Mouse (Mus musculus) MEL (cell line): Measurements from ENCODE around the gene Cfap43. TPM values are rescaled to one million over a fixed set of nuclear protein-coding genes. Genes with fewer than 3 reads are reported as not detected.

Experiments
- DNase-seq: peaks from one replicate; pipeline ENCODE4 v3.0.0; 2011; ENCODE audit warnings: low read depth, low spot score
- H3K27ac ChIP-seq: 2 replicates; pipeline ENCODE4 v1.5.1; 2012; ENCODE audit warnings: low read depth, mild to moderate bottlenecking, control low read depth, low read length, moderate library complexity; ENCODE audit not compliant: control insufficient read depth
- H3K27me3 ChIP-seq, 2 experiments: fragments of 150-350 bp in 1 of 2; sonication (generic) in 1 of 2; 2 replicates each; pipeline ENCODE4 v1.6.1; 2012; ENCODE audit warnings: low read length in 2 of 2, mild to moderate bottlenecking in 2 of 2, improper control_type of control experiment in 1 of 2, moderate library complexity in 1 of 2; ENCODE audit not compliant: insufficient read depth in 2 of 2, control insufficient read depth in 1 of 2
- H3K36me3 ChIP-seq, 2 experiments: 2 replicates each; pipeline ENCODE4 v1.6.1; 2012 to 2014; ENCODE audit warnings: low read length in 2 of 2, improper control_type of control experiment in 1 of 2, inconsistent platforms in 1 of 2, mild to moderate bottlenecking in 1 of 2; ENCODE audit not compliant: insufficient read depth in 2 of 2, control insufficient read depth in 1 of 2
- H3K4me1 ChIP-seq, 2 experiments: fragments of 150-350 bp in 1 of 2; sonication (generic) in 1 of 2; 2 replicates each; pipeline ENCODE4 v1.6.1; 2012; ENCODE audit warnings: low read length in 2 of 2, improper control_type of control experiment in 1 of 2, mild to moderate bottlenecking in 1 of 2; ENCODE audit not compliant: insufficient read depth in 2 of 2, control insufficient read depth in 1 of 2
- H3K4me3 ChIP-seq, 2 experiments: fragments of 150-350 bp in 1 of 2; sonication (generic) in 1 of 2; 2 replicates each; pipeline ENCODE4 v1.5.1; 2012; ENCODE audit warnings: low read depth in 2 of 2, low read length in 2 of 2, mild to moderate bottlenecking in 2 of 2, moderate library complexity in 2 of 2, control low read depth in 1 of 2, improper control_type of control experiment in 1 of 2; ENCODE audit not compliant: control insufficient read depth in 1 of 2, insufficient read depth in 1 of 2
- H3K79me2 ChIP-seq: 2 replicates; pipeline ENCODE4 v1.6.1; 2012; ENCODE audit warnings: mild to moderate bottlenecking, low read length, moderate library complexity; ENCODE audit not compliant: control insufficient read depth, poor library complexity, insufficient read depth
- H3K9ac ChIP-seq: 2 replicates; pipeline ENCODE4 v1.6.1; 2012; ENCODE audit warnings: low read depth, mild to moderate bottlenecking, control low read depth, low read length, moderate library complexity; ENCODE audit not compliant: control insufficient read depth, poor library complexity, severe bottlenecking
- H3K9me3 ChIP-seq: fragments of 150-350 bp; sonication (generic); replicated peaks from 2 replicates; pipeline ENCODE4 v1.6.1; 2012; ENCODE audit warnings: mild to moderate bottlenecking, low read length, improper control_type of control experiment, moderate library complexity; ENCODE audit not compliant: insufficient read depth
- BHLHE40 ChIP-seq: IDR thresholded peaks from 2 replicates; pipeline ENCODE4 v1.6.1; 2012; ENCODE audit warnings: low read depth, mild to moderate bottlenecking, inconsistent platforms, low read length, improper control_type of control experiment, borderline replicate concordance
- CHD2 ChIP-seq: IDR thresholded peaks from 2 replicates; pipeline ENCODE4 v1.6.1; 2011; ENCODE audit warnings: low read length, improper control_type of control experiment
- ELF1 ChIP-seq: IDR thresholded peaks from 2 replicates; pipeline ENCODE4 v1.6.1; 2014; ENCODE audit warnings: low read depth, mild to moderate bottlenecking, inconsistent platforms, low read length, improper control_type of control experiment, moderate library complexity
- EP300 ChIP-seq, 2 experiments: IDR thresholded peaks; 2 replicates each; pipeline ENCODE4 v1.6.1; 2011; ENCODE audit warnings: improper control_type of control experiment in 2 of 2, low read length in 2 of 2, low read depth in 1 of 2, mild to moderate bottlenecking in 1 of 2
- ETS1 ChIP-seq: IDR thresholded peaks from 2 replicates; pipeline ENCODE4 v1.6.1; 2012; ENCODE audit warnings: low read depth, mild to moderate bottlenecking, inconsistent platforms, low read length, improper control_type of control experiment, moderate library complexity
- GATA1 ChIP-seq: IDR thresholded peaks from 2 replicates; pipeline ENCODE4 v1.6.1; 2011; ENCODE audit warnings: low read depth, low read length, improper control_type of control experiment
- HCFC1 ChIP-seq: IDR thresholded peaks from 2 replicates; pipeline ENCODE4 v1.6.1; 2012; ENCODE audit warnings: low read depth, mild to moderate bottlenecking, inconsistent platforms, low read length, improper control_type of control experiment, moderate library complexity
- JUND ChIP-seq: IDR thresholded peaks from 2 replicates; pipeline ENCODE4 v1.6.1; 2011; ENCODE audit warnings: low read depth, mild to moderate bottlenecking, improper control_type of control experiment, low read length
- MAFK ChIP-seq: IDR thresholded peaks from 2 replicates; pipeline ENCODE4 v1.6.1; 2011; ENCODE audit warnings: low read depth, mild to moderate bottlenecking, low read length, improper control_type of control experiment, borderline replicate concordance
- MAX ChIP-seq: IDR thresholded peaks from 2 replicates; pipeline ENCODE4 v1.6.1; 2011; ENCODE audit warnings: low read length, improper control_type of control experiment
- MXI1 ChIP-seq: IDR thresholded peaks from 2 replicates; pipeline ENCODE4 v1.6.1; 2011; ENCODE audit warnings: mild to moderate bottlenecking, low read depth, low read length, improper control_type of control experiment
- MYB ChIP-seq: IDR thresholded peaks from 2 replicates; pipeline ENCODE4 v1.6.1; 2011; ENCODE audit warnings: mild to moderate bottlenecking, low read depth, low read length, improper control_type of control experiment
- MYC ChIP-seq: IDR thresholded peaks from 2 replicates; pipeline ENCODE4 v1.6.1; 2011; ENCODE audit warnings: low read depth, mild to moderate bottlenecking, low read length, improper control_type of control experiment, moderate library complexity
- NELFE ChIP-seq: IDR thresholded peaks from 2 replicates; pipeline ENCODE4 v1.6.1; 2011; ENCODE audit warnings: low read depth, low read length, improper control_type of control experiment
- RCOR1 ChIP-seq: IDR thresholded peaks from 2 replicates; pipeline ENCODE4 v1.6.1; 2012; ENCODE audit warnings: low read depth, mild to moderate bottlenecking, inconsistent platforms, low read length, improper control_type of control experiment
- TCF12 ChIP-seq: IDR thresholded peaks from 2 replicates; pipeline ENCODE4 v1.6.1; 2014; ENCODE audit warnings: low read depth, mild to moderate bottlenecking, inconsistent platforms, low read length, improper control_type of control experiment, moderate library complexity
- USF1 ChIP-seq: IDR thresholded peaks from 2 replicates; pipeline ENCODE4 v1.6.1; 2014; ENCODE audit warnings: low read depth, mild to moderate bottlenecking, inconsistent platforms, low read length, improper control_type of control experiment, moderate library complexity
- ZNF384 ChIP-seq: IDR thresholded peaks from 2 replicates; pipeline ENCODE4 v1.6.1; 2012; ENCODE audit warnings: low read depth, mild to moderate bottlenecking, inconsistent platforms, low read length, improper control_type of control experiment
- polyA plus RNA-seq, 2 experiments: library from polyadenylated mRNA; stranded (reverse) in 1 of 2; unstranded in 1 of 2; fragments of >175 nt in 1 of 2; fragments of >200 nt in 1 of 2; gene quantifications; 2 replicates each; pipeline versions ENCODE4 v1.2.1 to v1.2.4; 2012; ENCODE audit warnings: low replicate concordance in 2 of 2, low read depth in 1 of 2; ENCODE audit not compliant: insufficient read length in 2 of 2, insufficient read depth in 1 of 2, missing spikeins in 1 of 2
- total RNA-seq: library from RNA; depleted of rRNA; stranded (reverse); fragments of 300-350 nt; gene quantifications from 2 replicates; pipeline ENCODE4 v1.2.3, GENCODE M21; 2012

Cfap43 gene
- total and polyA plus RNA-seq, 3 experiments: 0.10 to 0.12 TPM; not detected in 1

DNA sequence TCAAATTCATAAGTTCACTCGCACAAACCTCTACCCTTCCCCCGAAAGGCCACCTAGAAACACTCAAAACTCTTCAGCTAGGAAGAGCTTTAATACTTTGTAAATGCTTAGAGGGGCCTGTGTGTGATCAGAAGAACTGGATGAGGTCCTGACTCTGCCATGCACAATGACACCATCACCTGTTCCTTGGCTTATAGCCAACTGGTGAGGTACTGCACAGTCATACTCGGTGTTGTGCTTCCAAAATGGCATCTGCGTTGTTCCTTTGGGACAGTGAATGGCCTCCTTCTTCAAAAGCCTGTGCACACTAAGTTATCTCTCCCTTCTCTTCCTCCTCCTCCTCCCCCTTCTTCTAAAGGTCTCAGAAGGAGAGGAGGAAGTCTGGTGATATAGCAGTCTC, 8.3 kb downstream of the Cfap43 start:
- Histone ChIP-seq H3K36me3 (peaks cover 0 to 32% of the 10 kb centered on the region in 2 experiments; a peak in 3 of 4 replicates), H3K4me1 (peaks cover 19 to 43% of the 10 kb centered on the region in 2 experiments), H3K9ac (no peak overlapping the region; the same call in 1 of the 2 replicates), H3K27ac (peak overlapping the region; percentile 67), H3K9me3 (no peaks in the 10 kb centered on the region), H3K79me2 (peaks cover 33% of the 10 kb centered on the region), H3K27me3 (no peaks in the 10 kb centered on the region), H3K4me3 (no peak overlapping the region)
- TF ChIP-seq MYC (no peak), ETS1 (0 out of 2 replicates have a peak, but pooled peaks have one; percentile 5)
- DNase-seq: no peak

DNA sequence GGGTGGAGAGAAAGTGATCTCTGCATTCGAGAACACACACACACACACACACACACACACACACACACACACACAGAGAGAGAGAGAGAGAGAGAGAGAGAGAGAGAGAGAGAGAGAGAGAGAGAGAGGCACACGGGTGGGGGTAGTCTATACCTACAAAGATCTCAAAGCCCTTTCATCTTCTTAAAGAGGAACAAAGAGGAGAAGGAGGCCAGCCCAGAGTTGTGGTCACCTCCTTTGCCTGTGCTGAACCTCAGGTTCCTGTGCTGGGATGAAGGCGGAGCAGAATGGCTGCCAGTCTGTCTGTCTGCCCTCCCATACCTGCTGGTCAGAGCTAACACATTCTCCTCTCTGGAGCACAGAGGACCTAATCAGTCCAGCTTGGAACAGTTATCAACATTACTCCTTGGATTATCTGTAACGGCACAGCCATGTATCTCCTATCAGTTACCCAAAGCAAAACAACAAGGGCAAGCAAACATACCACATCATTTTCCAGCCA, 8.9 kb downstream of the Cfap43 start:
- Histone ChIP-seq H3K27me3 (no peaks in the 10 kb centered on the region), H3K4me3 (no peak overlapping the region; a peak in 1 of 4 replicates), H3K27ac (peak overlapping the region; percentile 67), H3K9ac (peak overlapping the region; percentile 5), H3K36me3 (peaks cover 0 to 37% of the 10 kb centered on the region in 2 experiments; a peak in 3 of 4 replicates), H3K79me2 (peaks cover 34% of the 10 kb centered on the region), H3K9me3 (no peaks in the 10 kb centered on the region), H3K4me1 (peaks cover 21 to 48% of the 10 kb centered on the region in 2 experiments)
- DNase-seq: peak; percentile 86
- TF ChIP-seq TCF12 (peak; percentile 38; the same call in 1 of the 2 replicates), HCFC1 (peak; percentile 13; the same call in 1 of the 2 replicates), USF1 (0 out of 2 replicates have a peak, but pooled peaks have one; percentile 8), MAFK (no peak), MXI1 (peak; percentile 63; the same call in 1 of the 2 replicates), GATA1 (peak; percentile 85), ELF1 (no peak), NELFE (no peak), MYC (no peak), MAX (0 out of 2 replicates have a peak, but pooled peaks have one; percentile 23), ZNF384 (no peak), JUND (peak; percentile 94), RCOR1 (no peak), MYB (peak; percentile 42; the same call in 1 of the 2 replicates), CHD2 (no peak), EP300 (IDR thresholded peaks at IDR 0.05; ENCODE audit: low read depth in 1 of 2, low read length in 2 of 2) (peak in 1 of 2 experiments; percentile 79; a peak in 3 of 4 replicates), BHLHE40 (no peak)
